Mouse (Mus musculus): ENCODE data around the gene Mrps9. TPM values are rescaled to one million over a fixed set of nuclear protein-coding genes. Genes with fewer than 3 reads are reported as not detected.

Mrps9 gene
- polyA plus RNA-seq (2012; rRNA removed), result 19.6 and 21.7 TPM in 2 replicates

GRCm38 (mm10) chr1:42850663-42851397 is at the start of gene Mrps9:
TSS of gene Mrps9 (plus strand) at chr1:42851233.

GRCm38 (mm10) chr1:42952734-42953481 is 101.9 kb downstream of the Mrps9 start, which contains the start of gene Gpr45:
TSS of gene Gpr45 (plus strand) at chr1:42952872.

Other genes starting within 250 kb of the Mrps9 start
- gene Pou3f3, start 155.5 kb upstream of the Mrps9 start, polyA plus RNA-seq (2012; rRNA removed), result not detected in 2 replicates
- gene Gpr45, start 101.6 kb downstream of the Mrps9 start, polyA plus RNA-seq (2012; rRNA removed), result 0.03 and 0.12 TPM in 2 replicates
- gene Tgfbrap1, start 247.4 kb downstream of the Mrps9 start, polyA plus RNA-seq (2012; rRNA removed), result 4.8 and 5.7 TPM in 2 replicates
- 4.2 and 4.5 TPM in 2 replicates for gene AI597479, start 247.5 kb downstream of the Mrps9 start, polyA plus RNA-seq (2012; rRNA removed)